In genomic region chr17:44821940-44822339, GRCm38 (mm10) we compare ENCODE assay signal across 26 mouse cellular contexts. TPM values are rescaled to one million over a fixed set of nuclear protein-coding genes. Genes with fewer than 3 reads are reported as not detected.
DNase-seq lines count a peak whose midpoint lies in the region; ATAC-seq and TF ChIP-seq lines count a peak whose summit lies in the region.
"Had no signal": no experiment of that assay in that cellular context is flagged by ENCODE, and none has a peak within 500 bp of the region (broad histone marks: within the 10 kb centered on the region; RNA-seq: fewer than 3 reads in every experiment).

No protein-coding gene starts in this region.

- TF ChIP-seq EP300 in liver, postnatal 0 days (IDR thresholded peaks at IDR 0.05; ENCODE audit: low read depth), result no peak

- no peaks in the 10 kb centered on the region for H3K9me3 ChIP-seq in liver, postnatal 0 days (ENCODE audit: low read length)
- no peaks in the 10 kb centered on the region for H3K9me3 ChIP-seq in liver, embryonic 16.5 days (replicated peaks; ENCODE audit: control insufficient read depth, low read length)
- H3K9me3 ChIP-seq in intestine, embryonic 16.5 days (ENCODE audit: control insufficient read depth, low read length), result no peaks in the 10 kb centered on the region
- H3K9me3 ChIP-seq: heart, embryonic 12.5 days; heart, embryonic 15.5 days; hindbrain, embryonic 10.5 days; hindbrain, embryonic 13.5 days had no signal

- no peak overlapping the region for H3K9ac ChIP-seq in liver, postnatal 0 days (replicated peaks)
- H3K9ac ChIP-seq in liver, embryonic 16.5 days (ENCODE audit: low read depth, low read length), result no peak overlapping the region
- H3K9ac ChIP-seq in intestine, embryonic 16.5 days (ENCODE audit: low read depth, low read length), result no peak overlapping the region
- H3K9ac ChIP-seq: heart, embryonic 12.5 days; heart, embryonic 15.5 days; hindbrain, embryonic 13.5 days had no signal

- 0 out of 2 replicates have a peak, but pooled peaks cover under 1% of the 10 kb centered on the region for H3K4me1 ChIP-seq in liver, postnatal 0 days (ENCODE audit: insufficient read depth)
- H3K4me1 ChIP-seq in liver, embryonic 16.5 days (ENCODE audit: control insufficient read depth, low read depth, low read length), result peaks cover 6% of the 10 kb centered on the region
- H3K4me1 ChIP-seq in intestine, embryonic 16.5 days (ENCODE audit: control insufficient read depth, insufficient read depth, low read length), result no peaks in the 10 kb centered on the region
- H3K4me1 ChIP-seq: heart, embryonic 12.5 days; heart, embryonic 15.5 days; hindbrain, embryonic 10.5 days; hindbrain, embryonic 13.5 days had no signal

- no peaks in the 10 kb centered on the region for H3K36me3 ChIP-seq in liver, postnatal 0 days (replicated peaks; ENCODE audit: insufficient read depth, low read length)
- no peaks in the 10 kb centered on the region for H3K36me3 ChIP-seq in liver, embryonic 16.5 days (ENCODE audit: control insufficient read depth, insufficient read depth)
- H3K36me3 ChIP-seq in intestine, embryonic 16.5 days (ENCODE audit: control insufficient read depth, insufficient read depth, low read length), result no peaks in the 10 kb centered on the region
- H3K36me3 ChIP-seq: heart, embryonic 12.5 days; heart, embryonic 15.5 days; hindbrain, embryonic 10.5 days; hindbrain, embryonic 13.5 days had no signal

- no peak overlapping the region for H3K4me2 ChIP-seq in liver, postnatal 0 days (ENCODE audit: low read depth, low read length)
- H3K4me2 ChIP-seq in liver, embryonic 16.5 days (ENCODE audit: low read depth, low read length), result no peak overlapping the region
- no peak overlapping the region for H3K4me2 ChIP-seq in intestine, embryonic 16.5 days (ENCODE audit: low read depth, low read length)
- H3K4me2 ChIP-seq: heart, embryonic 12.5 days; heart, embryonic 15.5 days; hindbrain, embryonic 13.5 days had no signal

- H3K27ac ChIP-seq in liver, postnatal 0 days (ENCODE audit: low read depth), result no peak overlapping the region
- no peak overlapping the region for H3K27ac ChIP-seq in liver, embryonic 16.5 days (ENCODE audit: low read length)
- H3K27ac ChIP-seq in intestine, embryonic 16.5 days (ENCODE audit: low read length), result no peak overlapping the region
- H3K27ac ChIP-seq: heart, embryonic 15.5 days; hindbrain, embryonic 10.5 days; hindbrain, embryonic 13.5 days had no signal

- DNase-seq in liver, result peak; percentile 22
- no peak for DNase-seq in liver, postnatal 0 days
- DNase-seq in R1 (ENCODE audit: low read depth, low spot score), result peak; percentile 16
- DNase-seq in cerebellum, postnatal 4 days (ENCODE audit: low spot score in 2 of 2), result no peak
- DNase-seq in ovary, adult 18-20 months (ENCODE audit: low spot score), result no peak
- DNase-seq: adrenal gland, adult 8-10 months; adrenal gland, postnatal 25 days; cerebellum, adult 11-12 months; cerebellum, adult 8-10 months; cerebellum, postnatal 10 days; cerebellum, postnatal 36 days; gastrocnemius, postnatal 25 days; heart, adult 18-20 months; heart, postnatal 10 days; heart, postnatal 36 days had no signal

- no peak for ATAC-seq in liver, postnatal 0 days
- ATAC-seq in erythroid progenitor cell, adult 5-6 weeks (replicated peaks; ENCODE audit: low FRiP score, poor library complexity, severe bottlenecking), result 0 out of 2 replicates have a peak, but pooled peaks have one; percentile 26
- ATAC-seq in liver, embryonic 16.5 days (ENCODE audit: low read depth), result peak; percentile 51
- no peak for ATAC-seq in intestine, embryonic 16.5 days
- ATAC-seq: activated CD4-positive, CD25-positive, alpha-beta regulatory T cell, adult 4 months; forebrain, embryonic 14.5 days; hindbrain, embryonic 16.5 days had no signal

- 80% methylated on average over 5 of the region's 5 CpGs for WGBS in liver, postnatal 0 days (ENCODE audit: insufficient replicate concordance)
- WGBS in liver, embryonic 16.5 days (ENCODE audit: insufficient replicate concordance), result 69% methylated on average over 5 of the region's 5 CpGs
- 88% methylated on average over 5 of the region's 5 CpGs for WGBS in intestine, embryonic 16.5 days

- H3K27me3 ChIP-seq in liver, postnatal 0 days (ENCODE audit: insufficient read depth, low read length), result no peaks in the 10 kb centered on the region
- H3K27me3 ChIP-seq in liver, embryonic 16.5 days (ENCODE audit: control insufficient read depth, insufficient read depth, low read depth, low read length), result no peaks in the 10 kb centered on the region
- no peaks in the 10 kb centered on the region for H3K27me3 ChIP-seq in intestine, embryonic 16.5 days (replicated peaks; ENCODE audit: control insufficient read depth, insufficient read depth, low read length)
- H3K27me3 ChIP-seq: heart, embryonic 12.5 days; heart, embryonic 15.5 days; hindbrain, embryonic 13.5 days had no signal

- TF ChIP-seq CTCF in liver, postnatal 0 days (IDR thresholded peaks at IDR 0.05; ENCODE audit: low read depth), result no peak

- H3K4me3 ChIP-seq in liver, postnatal 0 days (ENCODE audit: low read depth, low read length), result no peak overlapping the region
- no peak overlapping the region for H3K4me3 ChIP-seq in liver, embryonic 16.5 days (ENCODE audit: low read depth, low read length)
- no peak overlapping the region for H3K4me3 ChIP-seq in intestine, embryonic 16.5 days (ENCODE audit: low read length)
- H3K4me3 ChIP-seq: heart, embryonic 12.5 days; heart, embryonic 15.5 days; hindbrain, embryonic 10.5 days; hindbrain, embryonic 13.5 days had no signal

RNA-seq across cellular contexts. Expression of gene Runx2, which starts 7.3 kb away (rescaled TPM):
- polyA plus RNA-seq in liver, postnatal 0 days (2015; fragmentation: Nextera tagmentation; extraction: Ambion mirVana), result 0.34 and 0.49 TPM in 2 replicates
- 2.9 and 4.3 TPM in 2 replicates for total RNA-seq in erythroid progenitor cell, adult 5-6 weeks (2015; ENCODE audit: low replicate concordance)
- 0.77 TPM in 1 of 2 replicates, not detected in the other for total RNA-seq in erythroid progenitor cell, adult 5-6 weeks (2017; ENCODE audit: low replicate concordance)
- polyA plus RNA-seq in liver, embryonic 16.5 days (2015; fragmentation: Nextera tagmentation; extraction: Ambion mirVana), result 0.25 and 0.64 TPM in 2 replicates
- 0.62 and 0.91 TPM in 2 replicates for polyA plus RNA-seq in intestine, embryonic 16.5 days (2015; fragmentation: Nextera tagmentation; extraction: Ambion mirVana)
- total RNA-seq: MEL had no signal

RNA-seq across cellular contexts. Expression of gene Supt3, which starts 45.0 kb away (rescaled TPM):
- 5.0 and 5.1 TPM in 2 replicates for polyA plus RNA-seq in liver, postnatal 0 days (2015; fragmentation: Nextera tagmentation; extraction: Ambion mirVana)
- 17.7 and 20.5 TPM in 2 replicates for total RNA-seq in erythroid progenitor cell, adult 5-6 weeks (2015; ENCODE audit: low replicate concordance)
- total RNA-seq in erythroid progenitor cell, adult 5-6 weeks (2017; ENCODE audit: low replicate concordance), result 9.8 and 19.4 TPM in 2 replicates
- 6.0 and 6.2 TPM in 2 replicates for polyA plus RNA-seq in liver, embryonic 16.5 days (2015; fragmentation: Nextera tagmentation; extraction: Ambion mirVana)
- 15.7 TPM in 2 replicates for polyA plus RNA-seq in intestine, embryonic 16.5 days (2015; fragmentation: Nextera tagmentation; extraction: Ambion mirVana)

Comparison
In these comparisons a context has a peak if more than half of its experiments do, and no peak if none do; other contexts are left out.
1. DNase-seq: peak in liver (single experiment) and R1 (single experiment); none in liver, postnatal 0 days (single experiment), cerebellum, postnatal 4 days (0 of 2) and ovary, adult 18-20 months (single experiment).
2. ATAC-seq: peak in erythroid progenitor cell, adult 5-6 weeks (single experiment) and liver, embryonic 16.5 days (single experiment); none in liver, postnatal 0 days (single experiment) and intestine, embryonic 16.5 days (single experiment).